Comparison of ENCODE assay signal across 9 mouse cellular contexts in the genomic region with DNA sequence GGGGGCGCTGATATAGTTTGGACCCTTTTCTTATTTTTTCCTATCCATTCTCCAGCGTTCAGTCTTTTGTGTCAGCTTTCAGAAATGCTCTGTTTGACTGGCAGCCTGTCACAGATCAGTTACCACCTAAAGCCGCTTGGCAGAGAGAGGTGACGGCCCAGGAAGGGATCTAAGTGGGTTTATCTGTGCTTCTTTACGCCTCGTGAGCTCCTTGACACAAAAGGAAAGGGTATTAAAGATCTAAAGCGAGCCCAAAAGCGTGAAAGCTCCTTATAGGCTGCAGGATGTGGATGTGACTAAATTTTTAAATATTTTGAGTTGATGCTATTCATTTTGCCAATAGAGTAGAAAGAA.
DNase-seq lines count a peak whose midpoint lies in the region; ATAC-seq lines count a peak whose summit lies in the region.
"Had no signal": no experiment of that assay in that cellular context is flagged by ENCODE, and none has a peak within 500 bp of the region (broad histone marks: within the 10 kb centered on the region; RNA-seq: fewer than 3 reads in every experiment).

No protein-coding gene starts in this region.

- no peak for ATAC-seq in heart, embryonic 15.5 days (replicated peaks; ENCODE audit: insufficient number of reproducible peaks, insufficient read depth, low FRiP score, low read depth)
- peak; percentile 81 for ATAC-seq in hindbrain, embryonic 15.5 days (ENCODE audit: low FRiP score, low read depth)
- peak; percentile 78 for ATAC-seq in neural tube, embryonic 12.5 days (ENCODE audit: low FRiP score, low read depth)

- H3K27me3 ChIP-seq in heart, embryonic 15.5 days: no peaks in the 10 kb centered on the region
- no peaks in the 10 kb centered on the region for H3K27me3 ChIP-seq in hindbrain, embryonic 15.5 days
- H3K27me3 ChIP-seq in neural tube, embryonic 12.5 days (replicated peaks): no peaks in the 10 kb centered on the region

- H3K36me3 ChIP-seq in heart, embryonic 15.5 days: no peaks in the 10 kb centered on the region
- no peaks in the 10 kb centered on the region for H3K36me3 ChIP-seq in hindbrain, embryonic 15.5 days
- H3K36me3 ChIP-seq in neural tube, embryonic 12.5 days: no peaks in the 10 kb centered on the region

- H3K4me3 ChIP-seq in heart, embryonic 15.5 days: peak overlapping the region; percentile 31
- H3K4me3 ChIP-seq in hindbrain, embryonic 15.5 days: peak overlapping the region; percentile 18
- H3K4me3 ChIP-seq in neural tube, embryonic 12.5 days: no peak overlapping the region

- no peak overlapping the region for H3K27ac ChIP-seq in heart, embryonic 15.5 days
- peak overlapping the region; percentile 64 for H3K27ac ChIP-seq in hindbrain, embryonic 15.5 days (replicated peaks)
- peak overlapping the region; percentile 80 for H3K27ac ChIP-seq in neural tube, embryonic 12.5 days

- H3K9ac ChIP-seq in heart, embryonic 15.5 days: no peak overlapping the region
- peak overlapping the region; percentile 11; the same call in 1 of the 2 replicates for H3K9ac ChIP-seq in hindbrain, embryonic 15.5 days
- H3K9ac ChIP-seq in neural tube, embryonic 12.5 days: peak overlapping the region; percentile 47; the same call in 1 of the 2 replicates

- no peak for DNase-seq in heart, postnatal 36 days
- peak; percentile 20 for DNase-seq in brain, adult 2 months (ENCODE audit: low read depth, low spot score)
- no peak for DNase-seq in layer of hippocampus, adult 9-10 months (ENCODE audit: low spot score)
- DNase-seq in lung, adult 18-20 months: no peak
- no peak for DNase-seq in yolk sac, embryonic 10.5 days (ENCODE audit: low spot score)
- DNase-seq: gastrocnemius, postnatal 10 days had no signal

- H3K4me2 ChIP-seq in heart, embryonic 15.5 days: peak overlapping the region; percentile 53
- H3K4me2 ChIP-seq in hindbrain, embryonic 15.5 days: peak overlapping the region; percentile 50
- H3K4me2 ChIP-seq in neural tube, embryonic 12.5 days (replicated peaks): peak overlapping the region; percentile 53

- peaks cover 8% of the 10 kb centered on the region for H3K4me1 ChIP-seq in heart, embryonic 15.5 days (replicated peaks)
- peaks cover 9% of the 10 kb centered on the region for H3K4me1 ChIP-seq in hindbrain, embryonic 15.5 days (replicated peaks)
- H3K4me1 ChIP-seq in neural tube, embryonic 12.5 days: peaks cover 10% of the 10 kb centered on the region; the same call in 1 of the 2 replicates

- H3K9me3 ChIP-seq in heart, embryonic 15.5 days (replicated peaks): no peaks in the 10 kb centered on the region
- no peaks in the 10 kb centered on the region for H3K9me3 ChIP-seq in hindbrain, embryonic 15.5 days
- H3K9me3 ChIP-seq in neural tube, embryonic 12.5 days: no peaks in the 10 kb centered on the region

- intact Hi-C loops in heart, postnatal 36 days (cut with DNase I): no loop called here

- 8% methylated on average over 8 of the region's 8 CpGs for WGBS in heart, embryonic 15.5 days
- WGBS in hindbrain, embryonic 15.5 days: 8% methylated on average over 8 of the region's 8 CpGs
- 10% methylated on average over 8 of the region's 8 CpGs for WGBS in neural tube, embryonic 12.5 days
